Mouse (Mus musculus): ENCODE results near the gene Smim4. TPM values are rescaled to one million over a fixed set of nuclear protein-coding genes. Genes with fewer than 3 reads are reported as not detected.

Gene Smim4
- total RNA-seq, 2 experiments from 2014 or later: 14.7 to 30.9 TPM

Other genes starting within 250 kb of the Smim4 start
- 1.3 TPM in 1 of 2 replicates, not detected in the other for gene Mustn1, start 249.8 kb downstream of the Smim4 start, total RNA-seq (2015; ENCODE audit: low replicate concordance)
- gene Mustn1, start 249.8 kb downstream of the Smim4 start, total RNA-seq (2017; ENCODE audit: low replicate concordance): not detected in 2 replicates
- gene Itih4, start 242.5 kb downstream of the Smim4 start, total RNA-seq (2015; ENCODE audit: low replicate concordance): not detected in 2 replicates
- not detected in 2 replicates for gene Itih4, start 242.5 kb downstream of the Smim4 start, total RNA-seq (2017; ENCODE audit: low replicate concordance)
- gene Itih3, start 205.2 kb downstream of the Smim4 start, total RNA-seq (2015; ENCODE audit: low replicate concordance): not detected in 2 replicates
- gene Itih3, start 205.2 kb downstream of the Smim4 start, total RNA-seq (2017; ENCODE audit: low replicate concordance): not detected in 2 replicates
- gene Itih1, start 185.7 kb downstream of the Smim4 start, total RNA-seq (2015; ENCODE audit: low replicate concordance): not detected in 2 replicates
- gene Itih1, start 185.7 kb downstream of the Smim4 start, total RNA-seq (2017; ENCODE audit: low replicate concordance): not detected in 2 replicates
- 0.38 and 1.0 TPM in 2 replicates for gene Nek4, start 177.6 kb downstream of the Smim4 start, total RNA-seq (2015; ENCODE audit: low replicate concordance)
- 2.5 and 4.3 TPM in 2 replicates for gene Nek4, start 177.6 kb downstream of the Smim4 start, total RNA-seq (2017; ENCODE audit: low replicate concordance)
- 6.9 and 18.6 TPM in 2 replicates for gene Glt8d1, start 127.6 kb downstream of the Smim4 start, total RNA-seq (2015; ENCODE audit: low replicate concordance)
- gene Glt8d1, start 127.6 kb downstream of the Smim4 start, total RNA-seq (2017; ENCODE audit: low replicate concordance): 5.8 and 6.3 TPM in 2 replicates
- 64.6 and 77.6 TPM in 2 replicates for gene Spcs1, start 127.3 kb downstream of the Smim4 start, total RNA-seq (2015; ENCODE audit: low replicate concordance)
- gene Spcs1, start 127.3 kb downstream of the Smim4 start, total RNA-seq (2017; ENCODE audit: low replicate concordance): 28.6 and 29.4 TPM in 2 replicates
- 69.4 and 75.4 TPM in 2 replicates for gene Pbrm1, start 109.8 kb downstream of the Smim4 start, total RNA-seq (2015; ENCODE audit: low replicate concordance)
- gene Pbrm1, start 109.8 kb downstream of the Smim4 start, total RNA-seq (2017; ENCODE audit: low replicate concordance): 84.8 and 100 TPM in 2 replicates
- 55.4 and 66.3 TPM in 2 replicates for gene Gnl3, start 109.8 kb downstream of the Smim4 start, total RNA-seq (2015; ENCODE audit: low replicate concordance)
- gene Gnl3, start 109.8 kb downstream of the Smim4 start, total RNA-seq (2017; ENCODE audit: low replicate concordance): 42.4 and 45.2 TPM in 2 replicates
- gene Nt5dc2, start 2.1 kb upstream of the Smim4 start, total RNA-seq (2015; ENCODE audit: low replicate concordance): 12.3 and 18.4 TPM in 2 replicates
- gene Nt5dc2, start 2.1 kb upstream of the Smim4 start, total RNA-seq (2017; ENCODE audit: low replicate concordance): 5.0 and 30.4 TPM in 2 replicates
- not detected in 2 replicates for gene Stab1, start 39.7 kb upstream of the Smim4 start, total RNA-seq (2015; ENCODE audit: low replicate concordance)
- 0.70 TPM in 1 of 2 replicates, not detected in the other for gene Stab1, start 39.7 kb upstream of the Smim4 start, total RNA-seq (2017; ENCODE audit: low replicate concordance)
- not detected in 2 replicates for gene Tnnc1, start 79.4 kb upstream of the Smim4 start, total RNA-seq (2015; ENCODE audit: low replicate concordance)
- not detected in 2 replicates for gene Tnnc1, start 79.4 kb upstream of the Smim4 start, total RNA-seq (2017; ENCODE audit: low replicate concordance)
- 30.2 and 34.1 TPM in 2 replicates for gene Nisch, start 88.0 kb upstream of the Smim4 start, total RNA-seq (2015; ENCODE audit: low replicate concordance)
- 19.5 and 21.8 TPM in 2 replicates for gene Nisch, start 88.0 kb upstream of the Smim4 start, total RNA-seq (2017; ENCODE audit: low replicate concordance)
- not detected in 2 replicates for gene Sema3g, start 88.9 kb upstream of the Smim4 start, total RNA-seq (2015; ENCODE audit: low replicate concordance)
- not detected in 2 replicates for gene Sema3g, start 88.9 kb upstream of the Smim4 start, total RNA-seq (2017; ENCODE audit: low replicate concordance)
- gene Phf7, start 122.4 kb upstream of the Smim4 start, total RNA-seq (2015; ENCODE audit: low replicate concordance): 4.8 and 11.5 TPM in 2 replicates
- 2.5 and 4.8 TPM in 2 replicates for gene Phf7, start 122.4 kb upstream of the Smim4 start, total RNA-seq (2017; ENCODE audit: low replicate concordance)
- gene Bap1, start 122.5 kb upstream of the Smim4 start, total RNA-seq (2015; ENCODE audit: low replicate concordance): 4.0 and 11.1 TPM in 2 replicates
- gene Bap1, start 122.5 kb upstream of the Smim4 start, total RNA-seq (2017; ENCODE audit: low replicate concordance): 22.9 and 32.1 TPM in 2 replicates
- not detected in 2 replicates for gene Dnah1, start 194.9 kb upstream of the Smim4 start, total RNA-seq (2015; ENCODE audit: low replicate concordance)
- under 0.01 TPM in 1 of 2 replicates, not detected in the other for gene Dnah1, start 194.9 kb upstream of the Smim4 start, total RNA-seq (2017; ENCODE audit: low replicate concordance)
- 10.0 and 17.3 TPM in 2 replicates for gene Capn7, start 207.7 kb upstream of the Smim4 start, total RNA-seq (2015; ENCODE audit: low replicate concordance)
- gene Capn7, start 207.7 kb upstream of the Smim4 start, total RNA-seq (2017; ENCODE audit: low replicate concordance): 13.0 and 17.7 TPM in 2 replicates